Mouse (Mus musculus) effector memory CD4-positive, alpha-beta T cell, adult 7 months (primary cell): ENCODE data around the gene Rest. TPM values are rescaled to one million over a fixed set of nuclear protein-coding genes. Genes with fewer than 3 reads are reported as not detected.

Experiments used
- polyA plus RNA-seq: library from polyadenylated mRNA; unstranded; fragments of 100-300 nt; shearing (Covaris generic); gene quantifications from one replicate; pipeline ENCODE4 v1.2.1, GENCODE M21; 2017

Gene Rest
- 32.6 TPM for polyA plus RNA-seq

GRCm38 (mm10) chr5:77265081-77265670 is at the start of gene Rest:
TSS of gene Rest (plus strand) at chr5:77265491.

GRCm38 (mm10) chr5:77309924-77310772 is 44.9 kb downstream of the Rest start, which contains the start of the genes Noa1 and Polr2b:
TSS of gene Noa1 (minus strand) at chr5:77310084.
TSS of gene Polr2b (plus strand) at chr5:77310147.

Other genes starting within 250 kb of the Rest start
- gene Thegl, start 249.5 kb upstream of the Rest start, polyA plus RNA-seq, result not detected
- 632 TPM for gene Hopx, start 150.4 kb upstream of the Rest start, polyA plus RNA-seq
- gene Spink2, start 54.0 kb upstream of the Rest start, polyA plus RNA-seq, result not detected
- 24.6 TPM for gene Noa1, start 44.6 kb downstream of the Rest start, polyA plus RNA-seq
- 38.3 TPM for gene Polr2b, start 44.7 kb downstream of the Rest start, polyA plus RNA-seq
- 0.35 TPM for gene Igfbp7, start 142.6 kb downstream of the Rest start, polyA plus RNA-seq